Mouse (Mus musculus) G1E (cell line): Measurements from ENCODE around the gene Cul3. TPM values are rescaled to one million over a fixed set of nuclear protein-coding genes. Genes with fewer than 3 reads are reported as not detected.

ENCODE experiments used
- ATAC-seq: 2 replicates; pipeline ENCODE4 v1.8.0; 2016; ENCODE audit warnings: mild to moderate bottlenecking; ENCODE audit not compliant: insufficient number of reproducible peaks, poor library complexity, low FRiP score, severe bottlenecking; ENCODE audit errors: extremely low read depth
- DNase-seq: peaks from one replicate; pipeline ENCODE4 v3.0.0; 2012; ENCODE audit warnings: low spot score
- H3K27me3 ChIP-seq: 2 replicates; pipeline ENCODE4 v1.6.1; 2012; ENCODE audit warnings: mild to moderate bottlenecking, low read length, inconsistent platforms; ENCODE audit not compliant: insufficient read depth
- H3K36me3 ChIP-seq: replicated peaks from 2 replicates; pipeline ENCODE3; 2012; ENCODE audit warnings: mild to moderate bottlenecking, inconsistent platforms
- H3K4me1 ChIP-seq: 2 replicates; pipeline ENCODE4 v1.6.1; 2012; ENCODE audit warnings: low read depth, low read length, inconsistent platforms, mixed read lengths; ENCODE audit not compliant: insufficient read depth
- H3K4me3 ChIP-seq: 2 replicates; pipeline ENCODE4 v1.5.1; 2012; ENCODE audit warnings: low read depth, mild to moderate bottlenecking, inconsistent platforms, low read length, moderate library complexity, mixed read lengths
- H3K9me3 ChIP-seq: replicated peaks from 2 replicates; pipeline ENCODE4 v1.6.1; 2012; ENCODE audit warnings: inconsistent platforms
- CTCF ChIP-seq: IDR thresholded peaks from 2 replicates; pipeline ENCODE4 v1.5.1; 2012; ENCODE audit warnings: low read depth, low read length, inconsistent platforms, mixed read lengths
- GATA1 ChIP-seq: IDR thresholded peaks from 2 replicates; pipeline ENCODE4 v1.6.1; 2012; ENCODE audit warnings: borderline replicate concordance, low read length, inconsistent platforms, mixed read lengths
- GATA2 ChIP-seq: IDR thresholded peaks from 2 replicates; pipeline ENCODE4 v1.6.1; 2012; ENCODE audit warnings: low read depth, low read length, inconsistent platforms, borderline replicate concordance
- POLR2AphosphoS5 ChIP-seq: IDR thresholded peaks from 2 replicates; pipeline ENCODE4 v1.6.1; 2012; ENCODE audit warnings: low read depth, low read length, inconsistent platforms; ENCODE audit not compliant: insufficient replicate concordance
- TAL1 ChIP-seq: conservative IDR thresholded peaks from 2 replicates; pipeline ENCODE4 v1.6.1; 2012; ENCODE audit warnings: low read depth, low read length, inconsistent platforms, mixed read lengths
- polyA plus RNA-seq: library from polyadenylated mRNA; stranded (reverse); fragments of >175 nt; gene quantifications from 2 replicates; pipeline ENCODE4 v1.2.3, GENCODE M21; 2012
- total RNA-seq, 2 experiments: library from RNA; stranded (forward) in 1 of 2; stranded (reverse) in 1 of 2; fragments of 200-1000 nt in 1 of 2; fragments of >200 nt in 1 of 2; fragmentation: Nextera tagmentation in 1 of 2; gene quantifications; 2 replicates each; pipeline ENCODE4 v1.2.3; 2014 to 2017

Cul3 gene
- total and polyA plus RNA-seq, 3 experiments: 14.4 to 282 (median 152) TPM

DNA sequence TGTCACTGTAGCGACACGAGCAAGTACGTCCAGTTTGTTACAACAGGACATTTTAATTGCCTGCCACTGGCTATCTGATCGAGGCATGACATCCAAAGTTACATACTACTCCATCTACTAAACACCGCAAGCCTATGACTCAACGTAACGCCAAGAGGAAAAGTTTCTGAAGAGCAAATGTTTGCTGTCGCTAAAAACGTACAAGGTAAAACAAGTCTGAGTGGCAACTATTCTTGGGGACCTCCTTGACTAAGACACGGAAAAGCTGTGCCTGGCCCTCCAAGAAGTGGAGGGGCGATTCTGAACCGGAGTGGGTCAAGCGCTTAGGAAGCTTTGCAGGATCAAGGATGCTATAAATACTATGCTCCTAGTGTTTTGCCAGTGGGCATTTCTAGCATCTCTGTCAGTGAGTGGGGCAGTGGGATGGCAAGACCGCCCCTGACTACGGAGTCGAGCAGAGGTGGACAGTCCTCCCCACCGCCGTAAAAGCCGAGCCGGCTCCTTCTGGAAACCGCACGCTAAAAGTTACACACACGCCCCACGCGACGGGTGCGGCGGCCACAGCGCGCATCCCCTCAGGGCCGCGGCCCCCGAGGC, 757 bp downstream of the Cul3 start:
- no peak for DNase-seq
- Histone ChIP-seq H3K36me3 (peaks cover 11% of the 10 kb centered on the region), H3K4me3 (peak overlapping the region; percentile 92), H3K4me1 (peaks cover 36% of the 10 kb centered on the region), H3K9me3 (no peaks in the 10 kb centered on the region), H3K27me3 (no peaks in the 10 kb centered on the region)
- TF ChIP-seq GATA1: no peak
- no peak for TF ChIP-seq GATA2
- TF ChIP-seq TAL1: no peak
- TF ChIP-seq CTCF: no peak
- TF ChIP-seq POLR2AphosphoS5: no peak
- ATAC-seq: no peak

DNA sequence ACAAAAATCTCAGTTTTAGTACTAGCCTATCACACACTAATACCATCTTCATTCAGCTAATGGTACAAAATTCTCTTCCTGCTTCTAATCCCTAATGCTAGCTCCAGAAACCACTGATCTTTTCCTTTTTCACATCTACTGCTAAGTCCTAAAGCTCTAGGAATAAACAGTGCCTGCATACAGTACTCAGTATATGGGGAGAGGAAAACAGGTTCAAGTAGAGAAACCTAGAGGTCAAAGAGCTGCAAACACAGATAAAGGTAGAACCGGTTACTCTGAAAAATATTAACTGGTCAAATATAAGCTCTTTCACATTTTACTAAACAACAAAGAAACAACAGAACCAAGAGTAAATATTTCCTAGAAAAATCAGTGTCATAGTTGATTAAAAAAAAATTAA, 1.9 kb downstream of the Cul3 start:
- DNase-seq: no peak
- peak overlapping the region; percentile 21; the same call in 1 of the 2 replicates for H3K4me3 ChIP-seq

GRCm38 (mm10) chr1:80335726-80336368, 4.4 kb downstream of the Cul3 start:
- TF ChIP-seq CTCF: no peak
- TF ChIP-seq GATA1: no peak
- TF ChIP-seq POLR2AphosphoS5: no peak
- TF ChIP-seq TAL1: no peak
- no peak for TF ChIP-seq GATA2
- H3K27me3 ChIP-seq: no peaks in the 10 kb centered on the region

More for the DNA sequence above, 1.9 kb downstream of the Cul3 start:
- Histone ChIP-seq H3K27me3 (no peaks in the 10 kb centered on the region), H3K9me3 (no peaks in the 10 kb centered on the region), H3K36me3 (peaks cover 11% of the 10 kb centered on the region), H3K4me1 (peaks cover 40% of the 10 kb centered on the region)
- no peak for TF ChIP-seq POLR2AphosphoS5
- TF ChIP-seq GATA1: no peak
- no peak for TF ChIP-seq CTCF
- no peak for TF ChIP-seq GATA2
- TF ChIP-seq TAL1: no peak
- no peak for ATAC-seq

DNA sequence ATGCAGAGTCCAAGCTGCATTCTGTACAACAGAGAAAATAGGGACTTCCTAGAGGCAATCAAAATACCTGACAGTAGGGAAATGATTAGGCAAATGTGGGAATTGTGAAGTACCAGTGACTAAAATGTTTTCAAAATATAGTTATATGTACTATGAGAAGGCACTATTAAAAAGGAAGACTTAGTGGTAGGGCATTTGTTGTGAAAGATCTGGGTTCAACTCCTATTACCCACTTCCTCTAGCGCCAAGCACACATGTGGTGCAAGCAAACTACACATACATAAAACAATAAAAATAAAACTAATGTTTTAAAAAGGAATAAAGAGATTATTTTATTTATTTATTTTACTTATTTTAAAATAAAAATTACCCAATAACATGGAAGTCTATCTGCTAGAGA, 5.2 kb downstream of the Cul3 start:
- Histone ChIP-seq H3K4me3 (no peak overlapping the region), H3K9me3 (no peaks in the 10 kb centered on the region), H3K4me1 (peaks cover 47% of the 10 kb centered on the region), H3K36me3 (peaks cover 14% of the 10 kb centered on the region), H3K27me3 (no peaks in the 10 kb centered on the region)
- TF ChIP-seq POLR2AphosphoS5: no peak
- no peak for TF ChIP-seq CTCF
- no peak for TF ChIP-seq TAL1
- no peak for TF ChIP-seq GATA2
- no peak for TF ChIP-seq GATA1
- ATAC-seq (no peak), DNase-seq (no peak)

More at GRCm38 (mm10) chr1:80335726-80336368, 4.4 kb downstream of the Cul3 start:
- Histone ChIP-seq H3K4me1 (peaks cover 42% of the 10 kb centered on the region), H3K4me3 (no peak overlapping the region), H3K9me3 (no peaks in the 10 kb centered on the region), H3K36me3 (peaks cover 14% of the 10 kb centered on the region)
- DNase-seq: no peak
- no peak for ATAC-seq

DNA sequence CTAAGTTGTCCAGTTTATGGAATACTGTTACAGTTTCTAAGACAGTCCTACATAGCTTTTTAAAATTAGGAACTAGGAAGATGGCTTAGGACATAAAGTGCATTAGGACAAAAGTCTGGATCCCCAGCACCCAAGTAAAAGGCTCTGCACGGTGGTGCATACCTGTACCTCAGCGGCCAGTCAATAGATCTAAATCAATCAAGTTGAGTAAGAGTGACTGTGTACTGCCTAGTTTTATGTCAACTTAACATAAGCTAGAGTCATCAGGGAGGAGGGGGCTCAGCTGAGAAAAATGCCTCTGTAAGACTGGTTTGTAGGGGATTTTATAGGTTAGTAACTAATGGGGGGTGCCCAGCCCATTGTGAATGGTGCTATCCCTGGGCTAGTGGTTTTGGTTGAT, 9.3 kb downstream of the Cul3 start:
- Histone ChIP-seq H3K27me3 (no peaks in the 10 kb centered on the region), H3K4me1 (peaks cover 50% of the 10 kb centered on the region), H3K9me3 (no peaks in the 10 kb centered on the region), H3K36me3 (peaks cover 8% of the 10 kb centered on the region), H3K4me3 (no peak overlapping the region)
- TF ChIP-seq TAL1: no peak
- TF ChIP-seq CTCF: no peak
- no peak for TF ChIP-seq POLR2AphosphoS5
- no peak for TF ChIP-seq GATA2
- no peak for TF ChIP-seq GATA1
- DNase-seq (no peak), ATAC-seq (no peak)

- ATAC-seq: peak; percentile 25; the same call in 1 of the 2 replicates
- no peaks in the 10 kb centered on the region for H3K9me3 ChIP-seq
- no peaks in the 10 kb centered on the region for H3K27me3 ChIP-seq
- peaks cover 44% of the 10 kb centered on the region for H3K4me1 ChIP-seq
- no peak for TF ChIP-seq CTCF
- TF ChIP-seq GATA1: no peak
- no peak for TF ChIP-seq TAL1
- no peak for TF ChIP-seq GATA2
- no peak for TF ChIP-seq POLR2AphosphoS5
- H3K36me3 ChIP-seq: peaks cover 8% of the 10 kb centered on the region
- no peak for DNase-seq
- H3K4me3 ChIP-seq: no peak overlapping the region
Observed at GRCm38 (mm10) chr1:80325761-80326160, 14.5 kb downstream of the Cul3 start.
